Mouse (Mus musculus) kidney, embryonic 14.5 days (tissue): ENCODE measurements around the gene Hs3st1. TPM values are rescaled to one million over a fixed set of nuclear protein-coding genes. Genes with fewer than 3 reads are reported as not detected.

Source experiments
- ATAC-seq: fragments of 200-750 bp; cut with Nextera tagmentation; 2 replicates; pipeline ENCODE4 v1.8.0; 2017; ENCODE audit warnings: moderate number of reproducible peaks, mild to moderate bottlenecking, moderate TSS enrichment, moderate library complexity; ENCODE audit not compliant: low FRiP score, low TSS enrichment
- H3K27ac ChIP-seq: fragments of 300-500 bp; sonication (generic); 2 replicates; pipeline ENCODE4 v1.5.1; 2014; ENCODE audit warnings: low read depth, mild to moderate bottlenecking, low read length, moderate library complexity, mixed read lengths
- H3K27me3 ChIP-seq: fragments of 300-500 bp; sonication (generic); 2 replicates; pipeline ENCODE4 v1.6.1; 2014; ENCODE audit warnings: mild to moderate bottlenecking, low read length; ENCODE audit not compliant: control insufficient read depth, insufficient read depth
- H3K36me3 ChIP-seq: fragments of 300-500 bp; sonication (generic); 2 replicates; pipeline ENCODE4 v1.6.1; 2014; ENCODE audit warnings: low read length, mixed read lengths; ENCODE audit not compliant: control insufficient read depth, insufficient read depth
- H3K4me1 ChIP-seq: fragments of 300-500 bp; sonication (generic); 2 replicates; pipeline ENCODE4 v1.6.1; 2014; ENCODE audit warnings: low read length, mixed read lengths; ENCODE audit not compliant: control insufficient read depth, insufficient read depth
- H3K4me2 ChIP-seq: fragments of 300-500 bp; sonication (generic); replicated peaks from 2 replicates; pipeline ENCODE4 v1.6.1; 2014; ENCODE audit warnings: low read depth, mild to moderate bottlenecking, low read length
- H3K4me3 ChIP-seq: fragments of 300-500 bp; sonication (generic); 2 replicates; pipeline ENCODE4 v1.5.1; 2014; ENCODE audit warnings: mild to moderate bottlenecking, low read length
- H3K9ac ChIP-seq: fragments of 300-500 bp; sonication (generic); 2 replicates; pipeline ENCODE4 v1.6.1; 2014; ENCODE audit warnings: low read depth, mild to moderate bottlenecking, low read length, moderate library complexity
- H3K9me3 ChIP-seq: fragments of 300-500 bp; sonication (generic); 2 replicates; pipeline ENCODE4 v1.6.1; 2016; ENCODE audit warnings: low read length; ENCODE audit not compliant: control insufficient read depth
- WGBS: fragments of 180-500 bp; shearing (Covaris S2); extraction: QIAGEN DNeasy Blood & Tissue Kit; methylation state at CpG from one replicate; pipeline ENCODE4 v1.1.7; 2014; 5-methylcytosine and 5-hydroxymethylcytosine counted together
- polyA plus RNA-seq: library from polyadenylated mRNA; unstranded; fragments of >200 nt; fragmentation: Nextera tagmentation; extraction: Ambion mirVana; gene quantifications from 2 replicates; pipeline ENCODE4 v1.2.1, GENCODE M21; 2014

Hs3st1 gene
- polyA plus RNA-seq, 1 experiment from 2014 or later = 4.0 TPM

GRCm38 (mm10) chr5:39636090-39636489, 119.2 kb downstream of the Hs3st1 start:
- H3K9me3 ChIP-seq = no peaks in the 10 kb centered on the region
- no peaks in the 10 kb centered on the region for H3K4me1 ChIP-seq
- H3K27ac ChIP-seq = no peak overlapping the region
- no peaks in the 10 kb centered on the region for H3K36me3 ChIP-seq
- H3K9ac ChIP-seq = no peak overlapping the region
- no peak overlapping the region for H3K4me2 ChIP-seq
- no peak overlapping the region for H3K4me3 ChIP-seq
- WGBS = 76% methylated on average over 3 of the region's 3 CpGs
- ATAC-seq = no peak
- no peaks in the 10 kb centered on the region for H3K27me3 ChIP-seq

GRCm38 (mm10) chr5:39634300-39635047, 120.8 kb downstream of the Hs3st1 start:
- H3K9me3 ChIP-seq = no peaks in the 10 kb centered on the region
- no peaks in the 10 kb centered on the region for H3K27me3 ChIP-seq
- no peak overlapping the region for H3K27ac ChIP-seq
- no peak overlapping the region for H3K9ac ChIP-seq
- no peak overlapping the region for H3K4me3 ChIP-seq
- H3K36me3 ChIP-seq = no peaks in the 10 kb centered on the region
- peak; percentile 82 for ATAC-seq
- WGBS = 59% methylated on average over 8 of the region's 8 CpGs
- H3K4me1 ChIP-seq = no peaks in the 10 kb centered on the region
- no peak overlapping the region for H3K4me2 ChIP-seq

- no peak for ATAC-seq
- no peaks in the 10 kb centered on the region for H3K36me3 ChIP-seq
- H3K9me3 ChIP-seq = no peaks in the 10 kb centered on the region
- WGBS = 68% methylated on average over 1 of the region's 1 CpGs
- H3K4me2 ChIP-seq = no peak overlapping the region
- H3K27ac ChIP-seq = no peak overlapping the region
- H3K9ac ChIP-seq = no peak overlapping the region
- H3K4me1 ChIP-seq = no peaks in the 10 kb centered on the region
- H3K4me3 ChIP-seq = no peak overlapping the region
- H3K27me3 ChIP-seq = no peaks in the 10 kb centered on the region
These were observed 122.1 kb downstream of the Hs3st1 start for GRCm38 (mm10) chr5:39633206-39633605.

- H3K4me2 ChIP-seq = no peak overlapping the region
- no peak overlapping the region for H3K27ac ChIP-seq
- no peaks in the 10 kb centered on the region for H3K36me3 ChIP-seq
- WGBS = 91% methylated on average over 5 of the region's 5 CpGs
- ATAC-seq = no peak
- no peak overlapping the region for H3K9ac ChIP-seq
- H3K4me3 ChIP-seq = no peak overlapping the region
- H3K9me3 ChIP-seq = no peaks in the 10 kb centered on the region
- no peaks in the 10 kb centered on the region for H3K27me3 ChIP-seq
- no peaks in the 10 kb centered on the region for H3K4me1 ChIP-seq
These were observed 124.4 kb downstream of the Hs3st1 start for GRCm38 (mm10) chr5:39630841-39631240.

- Histone ChIP-seq H3K4me2 (no peak overlapping the region), H3K4me1 (no peaks in the 10 kb centered on the region), H3K36me3 (no peaks in the 10 kb centered on the region), H3K9me3 (no peaks in the 10 kb centered on the region), H3K9ac (no peak overlapping the region), H3K4me3 (no peak overlapping the region), H3K27ac (no peak overlapping the region), H3K27me3 (no peaks in the 10 kb centered on the region)
- ATAC-seq = no peak
- WGBS = 63% methylated on average over 8 of the region's 8 CpGs
These were observed 130.2 kb downstream of the Hs3st1 start for GRCm38 (mm10) chr5:39625037-39625473.

- no peaks in the 10 kb centered on the region for H3K9me3 ChIP-seq
- 83% methylated on average over 4 of the region's 4 CpGs for WGBS
- ATAC-seq = no peak
- H3K36me3 ChIP-seq = no peaks in the 10 kb centered on the region
- no peak overlapping the region for H3K4me2 ChIP-seq
- H3K4me3 ChIP-seq = no peak overlapping the region
- no peaks in the 10 kb centered on the region for H3K27me3 ChIP-seq
- H3K9ac ChIP-seq = no peak overlapping the region
- H3K4me1 ChIP-seq = no peaks in the 10 kb centered on the region
- no peak overlapping the region for H3K27ac ChIP-seq
These were observed 131.1 kb downstream of the Hs3st1 start for GRCm38 (mm10) chr5:39624218-39624590.

GRCm38 (mm10) chr5:39623304-39624217, 131.7 kb downstream of the Hs3st1 start:
- ATAC-seq = no peak
- no peak overlapping the region for H3K27ac ChIP-seq

GRCm38 (mm10) chr5:39620206-39620866, 134.9 kb downstream of the Hs3st1 start:
- no peak for ATAC-seq
- Histone ChIP-seq H3K27me3 (no peaks in the 10 kb centered on the region), H3K4me1 (no peaks in the 10 kb centered on the region), H3K4me3 (no peak overlapping the region), H3K9me3 (no peaks in the 10 kb centered on the region), H3K36me3 (no peaks in the 10 kb centered on the region), H3K4me2 (no peak overlapping the region), H3K9ac (no peak overlapping the region), H3K27ac (no peak overlapping the region)
- WGBS = 69% methylated on average over 3 of the region's 3 CpGs

More at GRCm38 (mm10) chr5:39623304-39624217, 131.7 kb downstream of the Hs3st1 start:
- Histone ChIP-seq H3K9ac (no peak overlapping the region), H3K36me3 (no peaks in the 10 kb centered on the region), H3K9me3 (no peaks in the 10 kb centered on the region), H3K27me3 (no peaks in the 10 kb centered on the region), H3K4me1 (no peaks in the 10 kb centered on the region), H3K4me2 (no peak overlapping the region), H3K4me3 (no peak overlapping the region)
- 71% methylated on average over 13 of the region's 13 CpGs for WGBS
